Mouse (Mus musculus) heart, adult 8-10 months (tissue): Measurements from ENCODE around the gene Gm47289. TPM values are rescaled to one million over a fixed set of nuclear protein-coding genes. Genes with fewer than 3 reads are reported as not detected.

Source experiments
- DNase-seq: peaks from one replicate; pipeline ENCODE4 v3.0.0; 2022; ENCODE audit warnings: low spot score
- total RNA-seq, 4 experiments: library from RNA; stranded (reverse); gene quantifications; 2 replicates each; pipeline ENCODE4 v1.2.4; 2022

The Gm47289 gene
- not detected for total RNA-seq

GRCm38 (mm10) chr9:119158861-119159260, at the start of gene Gm47289:
Gm47289 (plus strand) TSS chr9:119159161.
- no peak for DNase-seq

- no peak for DNase-seq
These were observed 49.1 kb upstream of the Gm47289 start for GRCm38 (mm10) chr9:119109685-119110353.

GRCm38 (mm10) chr9:119110640-119111039, 48.3 kb upstream of the Gm47289 start:
- DNase-seq = no peak

GRCm38 (mm10) chr9:119114911-119115310, 44.0 kb upstream of the Gm47289 start:
- no peak for DNase-seq

GRCm38 (mm10) chr9:119119409-119120167, 39.4 kb upstream of the Gm47289 start:
- no peak for DNase-seq

- DNase-seq = no peak
These were observed 38.8 kb upstream of the Gm47289 start for GRCm38 (mm10) chr9:119120168-119120560.

- DNase-seq = no peak
These were observed 36.2 kb upstream of the Gm47289 start for GRCm38 (mm10) chr9:119122596-119123369.

- no peak for DNase-seq
These were observed 30.4 kb upstream of the Gm47289 start for GRCm38 (mm10) chr9:119128436-119129181.

GRCm38 (mm10) chr9:119130692-119131091, 28.3 kb upstream of the Gm47289 start:
- DNase-seq = no peak

- no peak for DNase-seq
These were observed 20.1 kb upstream of the Gm47289 start for GRCm38 (mm10) chr9:119138836-119139235.

- DNase-seq = no peak
These were observed 16.9 kb upstream of the Gm47289 start for GRCm38 (mm10) chr9:119142066-119142465.

GRCm38 (mm10) chr9:119143372-119143771, 15.6 kb upstream of the Gm47289 start:
- DNase-seq = no peak

- DNase-seq = no peak
These were observed 14.3 kb upstream of the Gm47289 start for GRCm38 (mm10) chr9:119144696-119145095.

- DNase-seq = no peak
These were observed 13.8 kb upstream of the Gm47289 start for GRCm38 (mm10) chr9:119145137-119145536.

GRCm38 (mm10) chr9:119145638-119146037, 13.3 kb upstream of the Gm47289 start:
- no peak for DNase-seq

- DNase-seq = no peak
These were observed 12.7 kb upstream of the Gm47289 start for GRCm38 (mm10) chr9:119146098-119146770.

- no peak for DNase-seq
These were observed 9.4 kb upstream of the Gm47289 start for GRCm38 (mm10) chr9:119149601-119150000.

GRCm38 (mm10) chr9:119151751-119152150, 7.2 kb upstream of the Gm47289 start:
- no peak for DNase-seq

- DNase-seq = no peak
These were observed 3.5 kb upstream of the Gm47289 start for GRCm38 (mm10) chr9:119155416-119155815.

GRCm38 (mm10) chr9:119155826-119156225, 3.1 kb upstream of the Gm47289 start:
- no peak for DNase-seq
